In genomic region chr1:136639221-136639620, GRCm38 (mm10) we compare ENCODE assay signal across 15 mouse cellular contexts.
"Had no signal": no experiment of that assay in that cellular context is flagged by ENCODE, and none has a peak within 500 bp of the region (broad histone marks: within the 10 kb centered on the region; RNA-seq: fewer than 3 reads in every experiment).

No protein-coding gene starts in this region.

- ATAC-seq: midbrain, embryonic 15.5 days had no signal

- DNase-seq: kidney, adult 11 months; kidney, adult 8-10 months; kidney, postnatal 10 days; kidney, postnatal 36 days; layer of hippocampus, postnatal 36 days; liver, embryonic 13.5 days; lung, adult 2 months; right cerebral cortex, adult 18-20 months; right cerebral cortex, postnatal 14 days; right cerebral cortex, postnatal 4 days; spleen, adult 18-20 months; thymus, adult 18-20 months; thymus, postnatal 14 days; thymus, postnatal 4 days had no signal
